Mouse (Mus musculus): ENCODE measurements at regions not wholly inside any gene's neighbourhood (a gene's known extent, or its start where the extent isn't known, plus 50 kb on each side); places are given as distances from the start of the nearest gene placed in this dataset.
A peak's percentile ranks its signal among the peaks of the same experiment; 100 is the strongest.

- DNase-seq = no peak
Observed at GRCm38 (mm10) chr9:113601451-113601850, 106.6 kb downstream of the Pdcd6ip start.

- no peak for DNase-seq
Observed at GRCm38 (mm10) chr9:113587260-113587659, 120.8 kb downstream of the Pdcd6ip start.

GRCm38 (mm10) chr9:113586477-113586876 lies 121.6 kb downstream of the Pdcd6ip start:
- no peak for DNase-seq

- DNase-seq = peak; percentile 22
Observed at GRCm38 (mm10) chr9:113578221-113578620, 129.8 kb downstream of the Pdcd6ip start.

GRCm38 (mm10) chr9:113568849-113569248 lies 139.2 kb downstream of the Pdcd6ip start:
- no peak for DNase-seq

- no peak for DNase-seq
Observed at GRCm38 (mm10) chr9:113567705-113568104, 140.4 kb downstream of the Pdcd6ip start.

GRCm38 (mm10) chr9:113566620-113567019 lies 141.4 kb downstream of the Pdcd6ip start:
- DNase-seq = no peak

GRCm38 (mm10) chr9:113553911-113554310 lies 154.1 kb downstream of the Pdcd6ip start:
- DNase-seq = no peak

- DNase-seq = no peak
Observed at GRCm38 (mm10) chr9:113547458-113547857, 160.6 kb downstream of the Pdcd6ip start.

- no peak for DNase-seq
Observed at GRCm38 (mm10) chr9:113528586-113528985, 179.5 kb downstream of the Pdcd6ip start.

- DNase-seq = no peak
Observed at GRCm38 (mm10) chr9:113524307-113524706, 183.8 kb downstream of the Pdcd6ip start.

- DNase-seq = no peak
Observed at GRCm38 (mm10) chr9:113523173-113523572, 184.9 kb downstream of the Pdcd6ip start.

- DNase-seq = no peak
Observed at GRCm38 (mm10) chr9:113519727-113520126, 188.3 kb downstream of the Pdcd6ip start.

- peak; percentile 51 for DNase-seq
Observed at GRCm38 (mm10) chr9:113518482-113518881, 189.6 kb downstream of the Pdcd6ip start.

- DNase-seq = no peak
Observed at GRCm38 (mm10) chr9:113517756-113518155, 190.3 kb downstream of the Pdcd6ip start.

- no peak for DNase-seq
Observed at GRCm38 (mm10) chr9:113515703-113516020, 192.4 kb downstream of the Pdcd6ip start.

GRCm38 (mm10) chr9:113514846-113515702 lies 193.0 kb downstream of the Pdcd6ip start:
- DNase-seq = no peak

GRCm38 (mm10) chr9:113511302-113511701 lies 196.8 kb downstream of the Pdcd6ip start:
- no peak for DNase-seq

- no peak for DNase-seq
Observed at GRCm38 (mm10) chr9:113509368-113509767, 198.7 kb downstream of the Pdcd6ip start.

- DNase-seq = peak; percentile 82
Observed at GRCm38 (mm10) chr9:113508821-113509220, 199.2 kb downstream of the Pdcd6ip start.

- peak; percentile 84 for DNase-seq
Observed at GRCm38 (mm10) chr9:113507561-113508460, 200.2 kb downstream of the Pdcd6ip start.

GRCm38 (mm10) chr9:113499246-113499645 lies 208.8 kb downstream of the Pdcd6ip start:
- no peak for DNase-seq

- DNase-seq = no peak
Observed at GRCm38 (mm10) chr9:113496176-113496732, 211.8 kb downstream of the Pdcd6ip start.
